ENCODE assay signal across 9 mouse cellular contexts in the genomic region with DNA sequence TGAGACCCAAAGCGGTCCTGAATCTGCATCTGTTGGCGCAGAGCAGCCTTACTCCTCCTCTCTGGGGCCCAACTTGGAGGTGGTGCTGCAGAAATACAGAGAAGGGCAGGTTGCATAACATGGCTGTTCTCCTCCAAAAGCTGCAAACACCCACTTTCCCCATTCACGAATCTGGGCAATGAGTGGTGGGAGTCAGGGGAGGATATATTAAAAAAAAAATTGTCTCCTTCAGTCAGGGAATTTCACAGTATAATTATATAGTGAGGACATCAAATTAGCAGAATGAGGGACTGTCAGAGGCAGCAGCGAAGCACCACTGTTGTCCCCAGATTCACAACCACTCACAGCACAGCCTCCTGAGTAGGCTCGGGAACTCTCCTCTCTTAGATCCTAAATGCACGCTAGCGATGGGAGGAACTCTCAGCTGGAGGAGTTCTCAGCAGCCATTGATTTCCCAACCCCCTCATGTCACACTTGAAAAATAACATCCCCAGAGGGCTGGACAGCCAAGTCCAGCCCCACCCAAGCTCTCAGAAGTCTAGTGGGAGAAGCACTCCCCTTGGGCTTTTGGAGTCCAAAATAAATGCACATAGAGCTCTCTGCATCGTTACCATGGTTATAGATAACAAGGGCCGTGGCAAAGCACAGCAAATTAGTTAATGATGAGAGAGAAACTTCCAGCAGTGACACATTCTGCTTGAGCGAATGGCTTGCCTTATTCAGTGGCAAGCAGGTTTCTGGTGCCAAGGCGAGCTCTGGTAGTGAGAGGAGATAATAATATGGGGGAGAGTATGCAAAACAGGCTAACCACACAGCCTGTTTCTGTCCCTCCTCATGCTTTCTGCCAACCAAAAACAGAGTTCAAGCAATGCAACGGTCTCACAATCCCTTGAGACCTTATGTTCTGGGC.
DNase-seq lines count a peak whose midpoint lies in the region; ATAC-seq and TF ChIP-seq lines count a peak whose summit lies in the region.
"Had no signal": no experiment of that assay in that cellular context is flagged by ENCODE, and none has a peak within 500 bp of the region (broad histone marks: within the 10 kb centered on the region; RNA-seq: fewer than 3 reads in every experiment).

No protein-coding gene starts in this region.

- H3K9ac ChIP-seq in liver, postnatal 0 days (replicated peaks) = no peak overlapping the region
- no peak overlapping the region for H3K9ac ChIP-seq in liver, embryonic 11.5 days (ENCODE audit: low read depth, low read length)
- no peak overlapping the region for H3K9ac ChIP-seq in forebrain, postnatal 0 days
- H3K9ac ChIP-seq in kidney, embryonic 15.5 days = no peak overlapping the region

- no peaks in the 10 kb centered on the region for H3K4me1 ChIP-seq in liver, postnatal 0 days (ENCODE audit: insufficient read depth)
- H3K4me1 ChIP-seq in liver, embryonic 11.5 days (replicated peaks; ENCODE audit: control insufficient read depth, insufficient read depth, low read length) = no peaks in the 10 kb centered on the region
- no peaks in the 10 kb centered on the region; the same call in 1 of the 2 replicates for H3K4me1 ChIP-seq in forebrain, postnatal 0 days (ENCODE audit: insufficient read depth)
- 0 out of 2 replicates have a peak, but pooled peaks cover 2% of the 10 kb centered on the region for H3K4me1 ChIP-seq in kidney, embryonic 15.5 days

- H3K27me3 ChIP-seq in liver, postnatal 0 days (ENCODE audit: insufficient read depth, low read length) = no peaks in the 10 kb centered on the region
- H3K27me3 ChIP-seq in liver, embryonic 11.5 days (replicated peaks; ENCODE audit: control insufficient read depth, insufficient read depth, low read length) = no peaks in the 10 kb centered on the region
- no peaks in the 10 kb centered on the region for H3K27me3 ChIP-seq in forebrain, postnatal 0 days (ENCODE audit: insufficient read depth, low read length)
- no peaks in the 10 kb centered on the region for H3K27me3 ChIP-seq in kidney, embryonic 15.5 days

- no peak overlapping the region for H3K4me3 ChIP-seq in liver, postnatal 0 days (ENCODE audit: low read depth, low read length)
- no peak overlapping the region for H3K4me3 ChIP-seq in liver, embryonic 11.5 days (ENCODE audit: low read depth, low read length)
- H3K4me3 ChIP-seq in forebrain, postnatal 0 days (ENCODE audit: low read depth, low read length) = no peak overlapping the region
- H3K4me3 ChIP-seq in kidney, embryonic 15.5 days (replicated peaks) = no peak overlapping the region

- no peak for DNase-seq in liver, postnatal 0 days
- no peak for DNase-seq in liver, embryonic 11.5 days (ENCODE audit: low spot score)
- DNase-seq in forebrain, postnatal 0 days = peak; percentile 66
- peak; percentile 43 to 72 for DNase-seq in left cerebral cortex, adult 18-20 months (ENCODE audit: low spot score in 2 of 2)
- DNase-seq in retina, postnatal 1 day = peak; percentile 22
- no peak for DNase-seq in cerebellum, postnatal 4 days (ENCODE audit: low spot score in 2 of 2)
- DNase-seq in cerebellum, adult 18-20 months = no peak

- no peaks in the 10 kb centered on the region for H3K36me3 ChIP-seq in liver, postnatal 0 days (replicated peaks; ENCODE audit: insufficient read depth, low read length)
- H3K36me3 ChIP-seq in liver, embryonic 11.5 days (ENCODE audit: control insufficient read depth, insufficient read depth, low read length) = no peaks in the 10 kb centered on the region
- no peaks in the 10 kb centered on the region for H3K36me3 ChIP-seq in forebrain, postnatal 0 days (ENCODE audit: insufficient read depth)
- no peaks in the 10 kb centered on the region for H3K36me3 ChIP-seq in kidney, embryonic 15.5 days

- TF ChIP-seq CTCF in liver, postnatal 0 days (IDR thresholded peaks at IDR 0.05; ENCODE audit: low read depth) = no peak
- no peak for TF ChIP-seq CTCF in forebrain, postnatal 0 days (IDR thresholded peaks at IDR 0.05; ENCODE audit: low read depth)

- no peak for TF ChIP-seq EP300 in liver, postnatal 0 days (IDR thresholded peaks at IDR 0.05; ENCODE audit: low read depth)

- 57% methylated on average over 12 of the region's 12 CpGs for WGBS in liver, postnatal 0 days (ENCODE audit: insufficient replicate concordance)
- 64% methylated on average over 12 of the region's 12 CpGs for WGBS in liver, embryonic 11.5 days
- WGBS in forebrain, postnatal 0 days = 27% methylated on average over 12 of the region's 12 CpGs
- WGBS in kidney, embryonic 15.5 days = 56% methylated on average over 12 of the region's 12 CpGs

- ATAC-seq in liver, postnatal 0 days = peak; percentile 60; the same call in 1 of the 2 replicates
- ATAC-seq in liver, embryonic 11.5 days (replicated peaks; ENCODE audit: low FRiP score) = no peak
- ATAC-seq in forebrain, postnatal 0 days = peak; percentile 88
- ATAC-seq in kidney, embryonic 15.5 days (replicated peaks; ENCODE audit: low FRiP score) = no peak

- peak overlapping the region; percentile 29; the same call in 1 of the 2 replicates for H3K27ac ChIP-seq in liver, postnatal 0 days (ENCODE audit: low read depth)
- H3K27ac ChIP-seq in liver, embryonic 11.5 days (ENCODE audit: low read depth, low read length) = no peak overlapping the region
- H3K27ac ChIP-seq in forebrain, postnatal 0 days (ENCODE audit: low read depth, low read length) = no peak overlapping the region; the same call in 1 of the 2 replicates
- no peak overlapping the region for H3K27ac ChIP-seq in kidney, embryonic 15.5 days
- H3K27ac ChIP-seq: macrophage had no signal

- no peaks in the 10 kb centered on the region for H3K9me3 ChIP-seq in liver, postnatal 0 days (ENCODE audit: low read length)
- no peaks in the 10 kb centered on the region for H3K9me3 ChIP-seq in liver, embryonic 11.5 days (ENCODE audit: control insufficient read depth, low read length)
- H3K9me3 ChIP-seq in forebrain, postnatal 0 days (ENCODE audit: low read length) = no peaks in the 10 kb centered on the region
- no peaks in the 10 kb centered on the region for H3K9me3 ChIP-seq in kidney, embryonic 15.5 days (replicated peaks)

- no peak overlapping the region for H3K4me2 ChIP-seq in liver, postnatal 0 days (ENCODE audit: low read depth, low read length)
- H3K4me2 ChIP-seq in liver, embryonic 11.5 days = no peak overlapping the region
- H3K4me2 ChIP-seq in forebrain, postnatal 0 days (ENCODE audit: low read depth) = peak overlapping the region; percentile 28
- no peak overlapping the region for H3K4me2 ChIP-seq in kidney, embryonic 15.5 days

Comparison
In these comparisons a context has a peak if more than half of its experiments do, and no peak if none do; other contexts are left out.
1. ATAC-seq: peak in liver, postnatal 0 days (single experiment) and forebrain, postnatal 0 days (single experiment); none in liver, embryonic 11.5 days (single experiment) and kidney, embryonic 15.5 days (single experiment).
2. DNase-seq: peak in forebrain, postnatal 0 days (single experiment), left cerebral cortex, adult 18-20 months (2 of 2) and retina, postnatal 1 day (single experiment); none in liver, postnatal 0 days (single experiment), liver, embryonic 11.5 days (single experiment), cerebellum, postnatal 4 days (0 of 2) and cerebellum, adult 18-20 months (0 of 2).